Mouse (Mus musculus): ENCODE results near the gene Gm49353.

Gene Gm49353

GRCm38 (mm10) chr10:29198642-29199041, at the start of gene Gm49353:
Gene Gm49353 (plus strand): TSS chr10:29198954.
- no peak for DNase-seq

GRCm38 (mm10) chr10:29155304-29155703, 43.5 kb upstream of the Gm49353 start:
- no peak for DNase-seq

DNA sequence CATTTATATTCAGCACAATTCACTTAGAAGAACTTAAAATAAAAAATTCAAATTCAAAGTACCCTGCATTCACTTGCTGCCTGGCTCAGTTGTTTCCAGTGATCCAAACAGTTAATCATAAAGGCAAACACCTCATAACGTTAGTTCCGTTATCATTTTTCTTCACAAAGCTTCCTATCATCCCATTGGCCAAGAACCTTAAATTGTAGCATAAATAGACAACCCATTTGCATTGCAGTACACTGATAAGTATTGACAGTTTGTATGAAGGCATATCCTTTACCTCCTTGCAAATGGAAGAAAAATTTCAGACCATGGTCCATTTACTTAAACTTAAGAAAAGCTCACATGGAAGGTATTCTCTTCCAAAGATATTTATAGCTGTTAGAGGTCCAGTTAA, 37.1 kb upstream of the Gm49353 start:
- no peak for DNase-seq

DNA sequence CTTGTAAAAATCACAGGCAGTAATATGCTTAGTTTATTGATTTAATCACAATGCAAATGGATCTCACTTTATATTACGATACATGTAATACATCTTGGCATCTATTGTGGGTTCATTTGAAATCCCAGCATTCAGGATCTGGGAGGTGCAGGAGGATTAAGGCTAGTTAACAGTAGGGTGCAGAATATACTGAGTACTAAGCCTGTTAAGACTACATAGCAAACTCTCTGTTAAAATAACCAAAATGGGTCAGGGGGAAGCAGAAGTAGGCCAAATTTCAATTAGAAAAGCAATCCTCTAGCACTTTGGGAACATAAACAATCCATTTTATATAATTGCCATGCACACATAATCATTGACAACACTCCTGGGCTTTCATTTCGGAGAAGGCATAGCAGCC, 25.0 kb upstream of the Gm49353 start:
- DNase-seq, result no peak

DNA sequence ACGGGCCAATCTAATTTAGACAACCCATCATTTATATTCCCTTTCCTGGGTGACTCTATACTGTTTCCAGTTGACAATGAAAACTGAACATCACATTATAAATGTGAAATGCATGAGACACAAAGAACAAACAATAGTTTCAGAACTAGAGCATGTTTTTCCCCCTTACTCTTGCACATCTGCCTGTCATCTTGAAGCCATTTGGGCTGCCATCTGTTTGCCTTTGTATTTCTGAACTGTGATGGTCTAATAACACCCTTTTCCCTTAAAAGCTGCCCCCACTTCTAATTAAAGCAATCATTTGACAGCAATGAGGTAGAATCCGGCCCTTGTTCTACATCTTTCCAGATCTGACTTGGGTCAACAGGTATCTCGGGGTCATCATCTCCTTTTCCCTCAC, 23.1 kb upstream of the Gm49353 start:
- no peak for DNase-seq

DNA sequence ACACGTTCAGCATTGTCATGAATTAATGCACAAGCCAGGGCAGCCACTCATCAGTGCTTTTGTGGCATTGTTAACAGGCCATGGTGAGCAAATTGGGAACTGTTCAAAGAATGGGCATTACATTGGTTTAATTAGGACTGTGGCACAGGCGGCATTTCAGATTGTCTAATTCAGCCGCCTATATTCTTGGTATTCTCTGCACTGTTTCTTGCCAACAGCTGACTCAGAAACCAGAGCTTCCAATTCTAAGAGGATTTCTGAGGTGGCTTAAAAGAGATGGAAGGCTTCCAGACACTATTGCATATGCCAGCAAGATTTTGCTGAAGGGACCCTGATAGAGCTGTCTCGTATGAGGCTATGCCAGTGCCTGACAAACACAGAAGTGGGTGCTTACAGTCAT, 21.9 kb upstream of the Gm49353 start:
- DNase-seq, result no peak

DNA sequence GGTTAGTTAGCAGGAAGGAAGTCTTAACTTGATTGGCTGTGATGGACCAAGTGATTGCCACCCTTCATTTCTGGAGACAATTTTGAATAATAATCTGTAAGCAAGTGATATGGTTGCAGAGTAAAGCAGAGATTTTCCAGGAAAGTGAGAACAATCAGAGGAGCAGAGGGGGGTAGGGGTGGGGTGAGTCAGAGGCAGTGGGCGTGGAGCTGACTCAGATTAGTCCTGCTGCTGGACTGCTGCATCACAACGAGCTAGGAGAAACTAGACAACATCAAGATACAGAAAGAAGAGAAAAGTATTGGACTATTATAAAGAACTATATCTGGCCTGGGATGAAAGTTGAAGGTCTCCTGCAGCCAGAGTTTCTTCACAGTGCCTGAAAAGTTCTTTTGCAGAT, 20.8 kb upstream of the Gm49353 start:
- DNase-seq, result no peak

DNA sequence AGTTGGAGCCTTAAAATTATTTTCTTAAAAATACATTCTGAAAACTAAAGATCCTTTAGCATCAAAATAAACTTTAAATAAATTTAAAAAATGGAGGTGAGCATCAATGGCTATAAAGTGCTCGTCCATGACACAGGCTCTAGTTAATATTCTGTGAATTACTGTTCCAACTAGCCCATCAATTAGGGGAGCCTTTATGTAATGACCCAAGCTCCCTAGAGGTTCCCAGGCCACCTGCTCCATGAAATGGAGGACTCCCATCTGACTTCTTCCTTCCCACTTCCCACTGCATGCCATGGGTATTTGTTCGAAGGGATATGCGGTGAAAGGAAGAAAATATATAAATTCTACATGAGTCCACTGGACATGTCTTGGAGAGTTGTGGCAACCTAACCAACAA, 18.5 kb upstream of the Gm49353 start:
- DNase-seq, result no peak

DNA sequence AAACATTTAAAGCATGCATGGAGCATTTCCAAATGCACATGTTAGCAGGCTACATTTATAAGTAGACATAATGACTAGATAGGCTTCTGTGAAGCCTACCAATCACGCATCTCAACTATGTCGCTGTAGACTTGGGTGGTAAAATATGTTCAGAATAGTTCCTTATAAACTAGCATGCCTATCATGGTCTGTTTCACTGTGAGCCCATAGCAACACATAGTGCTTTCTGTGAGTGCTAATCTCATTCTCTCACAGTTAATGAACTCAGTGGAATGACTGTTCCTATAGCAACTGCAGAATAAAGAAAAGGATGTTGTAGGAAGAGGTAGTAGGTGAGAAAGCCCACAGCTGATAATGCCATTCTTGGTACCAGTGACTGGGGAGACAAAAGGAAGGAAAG, 17.7 kb upstream of the Gm49353 start:
- no peak for DNase-seq

DNA sequence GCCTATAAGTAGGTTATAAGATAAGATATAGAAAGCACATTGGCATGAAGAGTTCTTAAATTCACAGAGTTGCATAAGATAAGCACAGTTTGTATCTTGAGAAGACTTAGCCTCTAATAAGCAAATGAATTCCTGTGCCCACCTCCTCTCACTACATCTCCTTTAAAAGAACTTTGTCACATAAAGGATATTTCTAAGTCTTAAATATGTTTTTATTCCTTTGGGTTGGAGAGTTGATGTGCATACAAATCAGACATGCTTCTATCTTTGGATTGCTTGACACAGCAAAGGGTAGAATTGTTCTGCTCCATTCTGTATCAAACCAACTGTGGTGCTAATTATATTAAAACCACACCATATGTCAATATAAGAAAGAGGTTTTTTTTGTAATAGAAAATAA, 5.0 kb upstream of the Gm49353 start:
- no peak for DNase-seq

GRCm38 (mm10) chr10:29196811-29197210, 1.9 kb upstream of the Gm49353 start:
- DNase-seq, result no peak

GRCm38 (mm10) chr10:29199835-29200234, 1.1 kb downstream of the Gm49353 start:
- DNase-seq, result no peak

DNA sequence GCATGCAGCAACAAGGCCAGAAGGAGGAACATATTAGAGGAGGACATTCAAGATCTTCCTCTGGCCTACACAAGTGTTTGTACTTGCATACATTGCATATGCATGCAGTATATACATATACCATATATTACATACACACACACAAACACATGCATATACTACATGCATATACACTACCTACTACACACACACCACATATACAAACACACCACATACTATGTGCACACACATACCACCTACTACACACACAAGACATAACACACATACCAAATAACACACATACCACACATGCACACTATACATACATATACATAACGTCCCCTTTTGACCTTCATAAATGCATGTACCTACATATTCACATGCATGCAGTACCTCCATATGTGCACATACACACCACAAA, 1.9 kb downstream of the Gm49353 start:
- no peak for DNase-seq

GRCm38 (mm10) chr10:29206730-29207129, 8.0 kb downstream of the Gm49353 start:
- peak; percentile 18 to 24 for DNase-seq

DNA sequence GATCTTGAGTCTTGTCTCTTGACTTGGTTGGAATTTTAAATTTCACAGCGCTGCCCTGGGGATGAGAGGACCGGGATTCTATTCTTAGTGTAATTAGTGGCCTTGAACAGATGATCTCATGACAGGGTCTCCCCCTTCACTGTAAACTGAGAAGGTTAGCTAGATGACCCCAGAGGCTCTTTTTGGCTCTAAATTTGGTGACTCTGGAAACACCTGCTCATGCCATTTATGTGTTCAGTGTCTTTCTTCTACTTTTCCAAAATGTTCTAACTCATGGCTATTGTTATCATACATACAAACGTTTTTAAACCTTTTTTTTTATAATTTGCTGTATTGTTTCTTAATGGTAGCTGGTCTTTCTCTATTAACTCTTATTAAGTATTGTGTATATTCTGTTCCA, 10.0 kb downstream of the Gm49353 start:
- DNase-seq, result no peak

- DNase-seq, result no peak
Measured at GRCm38 (mm10) chr10:29211453-29211852, 12.7 kb downstream of the Gm49353 start, which contains the start of gene 9330159F19Rik. Gene 9330159F19Rik (plus strand): TSS chr10:29211606.

GRCm38 (mm10) chr10:29213534-29214100, 14.9 kb downstream of the Gm49353 start:
- DNase-seq, result no peak

DNA sequence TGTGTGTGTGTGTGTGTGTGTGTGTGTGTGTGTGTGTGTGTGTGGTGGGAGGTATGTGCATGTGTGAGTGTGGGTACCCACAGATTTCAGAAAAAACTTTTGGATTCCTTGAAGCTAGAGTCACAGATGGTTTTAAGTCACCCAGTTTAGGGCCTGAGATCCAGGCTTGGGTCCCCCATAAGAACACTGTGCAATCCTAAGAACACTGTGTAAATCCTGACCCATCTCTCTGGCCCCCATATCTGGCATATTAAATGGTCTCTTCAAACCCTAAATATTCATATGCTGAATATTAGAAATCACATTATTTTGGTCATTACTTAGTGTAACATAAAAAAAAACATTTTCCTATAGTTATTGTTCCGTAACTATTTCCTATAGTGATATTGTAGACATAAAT, 18.2 kb downstream of the Gm49353 start:
- no peak for DNase-seq

DNA sequence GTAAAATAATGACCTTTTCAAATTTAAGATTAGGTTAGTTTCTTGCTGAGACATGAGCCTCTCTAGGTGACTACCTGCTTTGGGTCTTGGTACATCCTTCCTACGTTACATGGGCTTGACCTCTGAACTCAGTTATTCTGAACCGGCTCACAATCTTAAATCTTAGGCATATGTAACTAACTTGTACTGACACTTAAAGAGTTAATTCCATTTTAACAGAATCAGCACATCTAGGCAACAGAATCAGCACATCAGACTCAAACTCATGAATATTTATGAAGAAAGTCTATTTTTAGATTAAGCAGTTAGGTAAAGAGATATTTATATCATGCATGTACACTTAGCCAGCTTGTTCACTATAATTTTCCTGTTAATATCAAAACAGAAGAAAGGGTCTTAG, 18.7 kb downstream of the Gm49353 start:
- DNase-seq, result no peak

- no peak for DNase-seq
Measured at GRCm38 (mm10) chr10:29225329-29225728, 26.6 kb downstream of the Gm49353 start.

- DNase-seq, result no peak
Measured at GRCm38 (mm10) chr10:29231208-29231607, 32.5 kb downstream of the Gm49353 start.

All from kidney, postnatal 36 days (tissue).